Mouse (Mus musculus): Measurements from ENCODE around the gene Smco2.

Smco2 gene

GRCm38 (mm10) chr6:146904707-146905106 is 54.8 kb downstream of the Smco2 start:
- DNase-seq = peak in 1 of 2 experiments; percentile 59

DNA sequence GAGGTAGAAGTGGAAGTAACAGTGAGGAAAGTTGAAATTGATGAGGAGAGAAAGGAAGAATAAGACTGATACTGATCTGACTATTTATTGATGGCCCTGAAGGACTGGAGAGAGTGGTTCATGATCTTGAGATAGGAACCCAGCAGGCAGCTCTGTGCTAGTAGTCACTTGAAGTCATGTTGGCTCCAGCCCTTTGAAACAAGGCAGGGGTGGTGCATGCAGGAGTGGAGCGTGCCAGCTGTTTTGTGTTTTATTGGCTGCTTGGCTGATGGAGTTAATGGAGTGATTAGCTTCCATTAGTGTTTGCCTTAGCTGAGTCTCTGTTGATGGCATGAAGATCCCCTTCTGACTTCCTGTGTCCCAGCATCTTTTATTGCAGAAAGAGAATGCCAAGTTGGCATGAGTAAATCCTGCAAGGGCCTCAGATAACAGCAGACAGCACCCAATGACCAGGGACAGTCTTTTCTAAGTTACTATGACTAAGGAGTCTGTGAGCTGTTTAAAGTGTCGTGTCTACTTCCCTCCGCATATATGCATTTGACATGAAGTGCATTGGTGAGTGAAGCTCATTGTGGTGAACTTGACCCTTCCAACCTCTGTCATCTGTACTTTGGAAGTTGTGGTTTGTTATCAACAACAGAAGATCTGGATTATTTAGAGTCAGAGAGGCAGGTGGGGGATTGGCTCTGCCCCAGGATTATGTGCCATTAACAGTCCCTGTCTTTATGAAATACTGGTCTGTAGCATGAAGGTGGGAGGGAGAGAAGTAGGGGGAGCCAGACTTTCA is 56.3 kb downstream of the Smco2 start:
- DNase-seq = no peak

- no peak for DNase-seq
These were observed 57.3 kb downstream of the Smco2 start for GRCm38 (mm10) chr6:146907061-146907794.

- peak; percentile 52 to 79 for DNase-seq
These were observed 57.9 kb downstream of the Smco2 start for GRCm38 (mm10) chr6:146907795-146908190.

GRCm38 (mm10) chr6:146908801-146909200 is 58.9 kb downstream of the Smco2 start:
- no peak for DNase-seq

DNA sequence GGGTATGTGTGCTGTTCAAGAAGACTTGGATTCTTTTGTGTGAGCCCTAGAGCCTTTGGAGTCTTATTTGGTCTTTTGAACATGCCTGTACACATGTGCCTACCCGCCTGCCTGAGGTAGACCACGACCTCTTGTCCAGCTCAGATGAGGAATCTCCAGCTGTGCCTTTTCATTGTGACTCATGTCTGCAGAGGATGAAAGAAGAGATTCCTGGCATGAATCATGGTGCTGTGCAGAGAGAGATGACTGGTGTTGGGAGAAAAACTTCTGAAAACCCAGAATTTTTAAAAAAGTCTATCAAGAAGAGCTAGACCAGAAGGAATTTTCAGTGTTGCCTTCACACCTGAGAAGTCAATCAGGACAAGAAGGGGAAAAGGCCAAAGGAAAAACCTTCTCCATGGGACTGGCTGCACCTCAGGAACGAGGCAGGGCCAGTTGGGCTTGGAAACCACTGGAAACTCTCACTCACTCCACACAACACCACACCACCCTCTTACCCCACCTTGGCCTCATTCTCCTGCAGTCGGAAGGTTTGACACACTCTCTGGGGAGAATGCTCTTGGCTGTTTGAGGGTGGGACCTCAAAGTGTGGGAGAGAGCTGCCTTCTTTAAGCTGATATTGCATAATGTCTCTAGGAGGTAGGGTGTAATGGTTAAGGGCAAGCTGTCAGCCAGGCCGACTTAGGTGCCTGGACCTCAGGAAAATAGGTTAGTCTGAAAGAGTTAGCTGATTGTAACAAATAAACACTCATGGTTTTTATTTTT is 60.0 kb downstream of the Smco2 start:
- no peak for DNase-seq

- no peak for DNase-seq
These were observed 60.9 kb downstream of the Smco2 start for GRCm38 (mm10) chr6:146910801-146911200.

DNA sequence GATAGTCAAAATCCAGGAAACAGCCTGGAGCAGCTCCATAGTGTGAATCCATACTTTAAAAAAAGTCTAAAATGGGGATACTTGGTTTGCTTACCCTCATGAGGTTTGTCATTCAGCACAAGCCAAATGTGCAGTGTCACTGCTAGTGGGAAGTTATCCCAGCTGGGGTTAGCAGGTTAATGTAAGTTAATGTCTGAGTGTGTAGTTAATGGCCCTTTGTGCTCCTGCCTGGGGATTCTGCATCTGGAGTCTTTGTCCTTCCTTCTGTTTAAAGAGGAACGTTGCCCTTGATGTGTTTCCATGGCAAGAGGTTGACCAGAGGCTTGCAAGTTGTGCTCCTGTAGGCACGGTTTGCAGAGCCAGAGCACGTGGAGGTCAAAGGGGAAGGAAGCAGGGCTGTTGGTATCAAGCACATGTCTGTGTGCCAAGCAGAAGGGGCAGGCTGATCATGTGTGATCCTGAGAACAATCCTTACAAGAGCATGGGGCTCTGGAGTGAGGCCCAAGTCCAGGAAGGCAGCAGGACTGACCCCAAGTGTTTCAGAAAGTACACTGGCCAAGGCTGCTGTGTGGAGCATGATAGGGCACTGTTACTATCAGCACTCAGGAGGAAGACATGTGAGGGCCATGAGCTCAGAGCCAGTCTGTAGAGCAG is 63.1 kb downstream of the Smco2 start:
- DNase-seq = peak; percentile 75 to 76

DNA sequence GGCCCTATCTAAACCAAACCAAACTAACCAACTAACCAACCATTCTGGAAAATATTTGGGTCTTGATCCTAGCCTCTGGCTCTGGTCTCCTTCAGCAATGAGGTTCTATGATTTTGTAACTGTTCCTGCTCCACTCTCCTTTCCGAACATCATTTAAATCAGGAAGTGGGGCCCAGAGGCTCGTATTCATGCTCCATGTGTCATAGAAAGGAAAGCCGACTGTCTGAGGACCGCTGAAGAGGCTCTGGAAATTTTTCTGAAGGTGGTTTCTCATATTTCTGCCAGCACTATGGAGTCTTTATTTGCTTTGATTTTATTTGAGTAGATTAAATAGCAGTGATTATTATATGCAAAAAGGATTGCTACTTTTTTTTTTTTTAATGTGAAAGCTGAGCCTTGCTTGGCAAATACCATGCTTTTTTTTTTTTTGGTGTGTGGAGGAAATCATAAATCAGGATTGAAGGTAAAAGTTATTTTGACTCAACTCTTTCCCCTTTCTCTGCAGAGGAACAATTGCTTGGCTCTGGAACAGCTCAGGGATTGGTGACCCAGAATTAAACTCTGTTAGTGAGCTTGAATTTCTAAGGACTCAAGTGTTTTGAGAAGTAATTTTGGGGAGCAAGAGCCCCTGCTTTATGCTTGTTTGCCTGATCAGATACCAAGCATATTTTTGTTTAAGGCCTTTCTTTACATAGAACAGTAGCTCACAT is 63.7 kb downstream of the Smco2 start:
- no peak for DNase-seq

DNA sequence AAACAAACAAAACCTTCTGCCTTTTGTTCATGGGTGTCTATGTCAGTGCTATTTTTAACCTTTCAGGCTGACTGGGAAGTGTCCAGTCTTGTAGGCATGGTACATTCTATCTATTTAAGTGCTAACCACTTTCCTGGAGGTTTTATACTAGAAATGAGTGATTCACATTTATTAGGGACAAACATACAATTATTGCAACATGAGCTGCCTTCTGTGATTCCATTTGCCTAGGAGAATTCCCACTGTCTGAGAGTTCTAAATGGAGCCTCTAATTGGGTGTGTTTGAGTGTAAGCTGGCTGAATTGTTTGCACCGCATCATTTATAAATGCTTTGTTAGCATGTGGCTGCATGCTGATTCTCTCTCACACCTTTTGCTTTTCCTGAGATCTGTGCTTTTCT is 65.9 kb downstream of the Smco2 start:
- no peak for DNase-seq

DNA sequence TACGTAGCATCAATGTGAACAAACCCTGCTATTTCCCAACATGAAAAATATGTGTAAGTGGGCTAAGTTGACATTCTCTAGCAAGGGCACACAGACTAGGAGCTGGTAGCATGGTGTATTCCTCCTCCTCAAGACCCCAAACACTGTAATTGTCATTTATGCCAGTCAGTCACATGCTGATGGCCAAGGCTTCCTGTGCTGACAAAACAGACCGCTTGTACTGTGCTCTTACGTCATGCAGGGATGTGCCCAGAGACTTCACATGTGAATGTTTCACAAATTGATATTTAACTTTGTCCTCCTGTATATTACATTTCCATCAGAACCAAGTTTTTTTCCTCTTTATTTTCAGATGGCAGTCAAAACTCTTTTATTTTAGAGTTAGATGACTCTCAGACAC is 67.5 kb downstream of the Smco2 start:
- no peak for DNase-seq

DNA sequence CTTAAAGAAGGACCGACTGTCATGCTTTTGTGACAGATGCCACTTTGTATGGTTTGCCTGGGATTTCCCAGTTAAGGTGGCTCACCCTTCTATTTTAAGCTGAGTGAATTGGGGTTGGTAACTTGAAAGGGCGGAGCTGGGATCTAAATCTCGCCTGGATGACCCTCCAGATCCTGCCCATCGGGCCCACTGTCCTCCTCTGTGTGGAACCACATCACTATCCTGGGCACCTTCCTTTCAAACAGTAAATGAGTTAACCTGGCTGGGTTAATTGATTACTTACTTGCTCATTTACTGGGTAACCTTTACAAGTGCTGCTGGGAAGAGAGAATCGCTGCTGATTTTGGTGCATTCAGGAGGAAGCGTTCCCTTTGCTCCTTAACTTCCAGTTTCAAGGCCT is 68.4 kb downstream of the Smco2 start:
- peak in 1 of 2 experiments; percentile 64 for DNase-seq
